Comparison of ENCODE assay signal across 26 mouse cellular contexts in genomic region chr1:37711596-37712356, GRCm38 (mm10). TPM values are rescaled to one million over a fixed set of nuclear protein-coding genes. Genes with fewer than 3 reads are reported as not detected.
DNase-seq lines count a peak whose midpoint lies in the region; ATAC-seq and TF ChIP-seq lines count a peak whose summit lies in the region.
"Had no signal": no experiment of that assay in that cellular context is flagged by ENCODE, and none has a peak within 500 bp of the region (broad histone marks: within the 10 kb centered on the region; RNA-seq: fewer than 3 reads in every experiment).

No protein-coding gene starts in this region.

- H3K9me3 ChIP-seq in lung, postnatal 0 days (ENCODE audit: low read length) = no peaks in the 10 kb centered on the region
- H3K9me3 ChIP-seq in stomach, postnatal 0 days (ENCODE audit: control insufficient read depth, low read length) = no peaks in the 10 kb centered on the region
- H3K9me3 ChIP-seq: forebrain, embryonic 10.5 days; hindbrain, embryonic 10.5 days; hindbrain, embryonic 13.5 days had no signal

- TF ChIP-seq POLR2A in small intestine, adult 2 months (IDR thresholded peaks at IDR 0.05; ENCODE audit: low read depth, low read length) = no peak
- no peak for TF ChIP-seq POLR2A in kidney, adult 2 months (IDR thresholded peaks at IDR 0.05; ENCODE audit: low read depth, low read length)

- DNase-seq in lung, postnatal 0 days (ENCODE audit: low spot score) = no peak
- DNase-seq in lung, postnatal 36 days = no peak
- peak; percentile 34 for DNase-seq in Patski (ENCODE audit: low read depth, low spot score)
- DNase-seq in stomach, postnatal 0 days (ENCODE audit: low spot score) = no peak
- DNase-seq in kidney, adult 2 months = no peak
- no peak for DNase-seq in left cerebral cortex, adult 9 months (ENCODE audit: low spot score in 2 of 2)
- DNase-seq: adrenal gland, adult 2 months; adrenal gland, postnatal 25 days; cerebellum, adult 11-12 months; cerebellum, adult 8-10 months; cerebellum, postnatal 14 days; forebrain, postnatal 0 days; gastrocnemius, adult 2 months; gastrocnemius, postnatal 14 days; heart, adult 11 months; heart, postnatal 36 days had no signal

- no peak for TF ChIP-seq CTCF in lung, postnatal 0 days (IDR thresholded peaks at IDR 0.05)
- no peak for TF ChIP-seq CTCF in Patski (IDR thresholded peaks at IDR 0.05)
- TF ChIP-seq CTCF in small intestine, adult 2 months (IDR thresholded peaks at IDR 0.05; ENCODE audit: extremely low read depth, insufficient read length, insufficient replicate concordance, low read depth, low read length) = no peak
- TF ChIP-seq CTCF in stomach, postnatal 0 days (IDR thresholded peaks at IDR 0.05; ENCODE audit: low read depth) = no peak
- TF ChIP-seq CTCF in kidney, adult 2 months (conservative IDR thresholded peaks at IDR 0.05; ENCODE audit: insufficient read depth, insufficient read length, low read depth, low read length) = no peak

- 0 out of 2 replicates have a peak, but pooled peaks have one; percentile 17 for ATAC-seq in lung, postnatal 0 days
- peak; percentile 81 for ATAC-seq in Patski
- peak; percentile 78 for ATAC-seq in stomach, postnatal 0 days (ENCODE audit: low FRiP score, low TSS enrichment)
- no peak for ATAC-seq in megakaryocyte, adult 5-6 weeks (ENCODE audit: poor library complexity, severe bottlenecking)
- ATAC-seq: CD4-positive, CD25-positive, alpha-beta regulatory T cell, adult 4 months; forebrain, embryonic 14.5 days; forebrain, postnatal 0 days; hindbrain, embryonic 16.5 days had no signal

- H3K9ac ChIP-seq in lung, postnatal 0 days (replicated peaks; ENCODE audit: low read depth) = no peak overlapping the region
- no peak overlapping the region for H3K9ac ChIP-seq in stomach, postnatal 0 days (ENCODE audit: low read length)
- H3K9ac ChIP-seq: forebrain, postnatal 0 days; hindbrain, embryonic 13.5 days had no signal

- POLR2A ChIA-PET in Patski (lab: Charles Lee) = no interaction called here

- no peak overlapping the region for H3K4me2 ChIP-seq in lung, postnatal 0 days (replicated peaks; ENCODE audit: low read depth, low read length)
- no peak overlapping the region for H3K4me2 ChIP-seq in stomach, postnatal 0 days (replicated peaks; ENCODE audit: low read depth)
- H3K4me2 ChIP-seq: heart, embryonic 11.5 days; hindbrain, embryonic 13.5 days had no signal

- H3K36me3 ChIP-seq in lung, postnatal 0 days (ENCODE audit: insufficient read depth, low read length) = no peaks in the 10 kb centered on the region
- H3K36me3 ChIP-seq in small intestine, adult 2 months (ENCODE audit: control insufficient read depth, insufficient read depth, low read length) = no peaks in the 10 kb centered on the region
- no peaks in the 10 kb centered on the region for H3K36me3 ChIP-seq in stomach, postnatal 0 days (ENCODE audit: control insufficient read depth, insufficient read depth, low read length)
- H3K36me3 ChIP-seq in kidney, adult 2 months (ENCODE audit: control insufficient read depth, insufficient read depth, low read length) = no peaks in the 10 kb centered on the region
- H3K36me3 ChIP-seq: forebrain, embryonic 10.5 days; hindbrain, embryonic 10.5 days; hindbrain, embryonic 13.5 days had no signal

- H3K4me1 ChIP-seq in lung, postnatal 0 days (ENCODE audit: insufficient read depth, low read depth, low read length) = no peaks in the 10 kb centered on the region
- H3K4me1 ChIP-seq in small intestine, adult 2 months (ENCODE audit: control insufficient read depth, insufficient read depth, insufficient read length, low read length) = peaks cover 10% of the 10 kb centered on the region
- peaks cover 2% of the 10 kb centered on the region; the same call in 1 of the 2 replicates for H3K4me1 ChIP-seq in stomach, postnatal 0 days (replicated peaks; ENCODE audit: control insufficient read depth, insufficient read depth)
- H3K4me1 ChIP-seq in kidney, adult 2 months (ENCODE audit: control insufficient read depth, insufficient read depth, low read length) = no peaks in the 10 kb centered on the region
- H3K4me1 ChIP-seq: forebrain, embryonic 10.5 days; hindbrain, embryonic 10.5 days; hindbrain, embryonic 13.5 days had no signal

- no peaks in the 10 kb centered on the region for H3K27me3 ChIP-seq in lung, postnatal 0 days (replicated peaks; ENCODE audit: insufficient read depth, low read length)
- no peaks in the 10 kb centered on the region for H3K27me3 ChIP-seq in Patski
- no peaks in the 10 kb centered on the region for H3K27me3 ChIP-seq in small intestine, adult 2 months (ENCODE audit: control insufficient read depth, insufficient read depth, low read length)
- no peaks in the 10 kb centered on the region for H3K27me3 ChIP-seq in stomach, postnatal 0 days (ENCODE audit: control insufficient read depth, insufficient read depth, low read length)
- no peaks in the 10 kb centered on the region for H3K27me3 ChIP-seq in kidney, adult 2 months (replicated peaks; ENCODE audit: control insufficient read depth, insufficient read depth, low read length)
- H3K27me3 ChIP-seq: hindbrain, embryonic 13.5 days had no signal

- no peak overlapping the region for H3K4me3 ChIP-seq in lung, postnatal 0 days (ENCODE audit: low read depth, low read length)
- no peak overlapping the region for H3K4me3 ChIP-seq in small intestine, adult 2 months (ENCODE audit: low read depth, low read length)
- no peak overlapping the region for H3K4me3 ChIP-seq in stomach, postnatal 0 days (ENCODE audit: low read depth, low read length)
- H3K4me3 ChIP-seq in kidney, adult 2 months (ENCODE audit: insufficient read depth, low read depth, low read length) = no peak overlapping the region
- H3K4me3 ChIP-seq: forebrain, embryonic 10.5 days; gastrocnemius, adult 2 months; hindbrain, embryonic 10.5 days; hindbrain, embryonic 13.5 days had no signal

- TF ChIP-seq EP300 in lung, postnatal 0 days (IDR thresholded peaks at IDR 0.05) = no peak
- TF ChIP-seq EP300 in stomach, postnatal 0 days (optimal IDR thresholded peaks at IDR 0.05) = no peak

- CTCF ChIA-PET in Patski (lab: Charles Lee) = no interaction called here

- in situ Hi-C loops in Patski (cut with MboI; ENCODE audit: low pct_unique_long_range_greater_than_20kb) = loop anchor here (25.0 kb wide), 1 partner anchor 401 kb away; no protein-coding TSS in a partner anchor

- H3K27ac ChIP-seq in lung, postnatal 0 days (ENCODE audit: low read length) = no peak overlapping the region
- peak overlapping the region; percentile 50 for H3K27ac ChIP-seq in small intestine, adult 2 months (ENCODE audit: insufficient read depth, low read depth, low read length)
- H3K27ac ChIP-seq in stomach, postnatal 0 days (replicated peaks) = peak overlapping the region; percentile 30; the same call in 1 of the 2 replicates
- no peak overlapping the region for H3K27ac ChIP-seq in kidney, adult 2 months (ENCODE audit: insufficient read depth, low read depth, low read length)
- H3K27ac ChIP-seq: forebrain, embryonic 10.5 days; gastrocnemius, adult 2 months; hindbrain, embryonic 10.5 days; hindbrain, embryonic 13.5 days had no signal

- WGBS in lung, postnatal 0 days = 83% methylated on average over 10 of the region's 10 CpGs
- WGBS in small intestine, adult 2 months = 42% methylated on average over 10 of the region's 10 CpGs
- WGBS in stomach, postnatal 0 days = 67% methylated on average over 10 of the region's 10 CpGs
- whole genome bisulfite sequencing in kidney, adult 2 months = 79% methylated on average over 10 of the region's 10 CpGs

RNA-seq across cellular contexts. Expression of gene 2010300C02Rik, which starts 8.1 kb away (rescaled TPM):
- 9.2 TPM in 2 replicates for polyA plus RNA-seq in lung, postnatal 0 days (2015; fragmentation: Nextera tagmentation; extraction: Ambion mirVana)
- 3.6 TPM for polyA plus RNA-seq in Patski (2021)
- polyA plus RNA-seq in small intestine, adult 2 months (2012; rRNA removed) = 12.4 and 15.3 TPM in 2 replicates
- 7.5 and 8.5 TPM in 2 replicates for polyA plus RNA-seq in stomach, postnatal 0 days (2015; fragmentation: Nextera tagmentation; extraction: Ambion mirVana)
- 0.86 and 1.2 TPM in 2 replicates for polyA plus RNA-seq in kidney, adult 2 months (2012; rRNA removed)
- total RNA-seq in megakaryocyte, adult 5-6 weeks (2015) = 0.11 and 0.34 TPM in 2 replicates
- not detected in 2 replicates for total RNA-seq in megakaryocyte, adult 5-6 weeks (2017)
- polyA plus RNA-seq: C2C12 had no signal

Comparison
In these comparisons a context has a peak if more than half of its experiments do, and no peak if none do; other contexts are left out.
1. H3K27ac ChIP-seq: peak in small intestine, adult 2 months (single experiment) and stomach, postnatal 0 days (single experiment); none in lung, postnatal 0 days (single experiment) and kidney, adult 2 months (single experiment).